In genomic region chr8:78623972-78624371, GRCm38 (mm10) we compare ENCODE assay signal across 16 mouse cellular contexts.
DNase-seq lines count a peak whose midpoint lies in the region; ATAC-seq and TF ChIP-seq lines count a peak whose summit lies in the region.
"Had no signal": no experiment of that assay in that cellular context is flagged by ENCODE, and none has a peak within 500 bp of the region (broad histone marks: within the 10 kb centered on the region; RNA-seq: fewer than 3 reads in every experiment).

No protein-coding gene starts in this region.

- 69% methylated on average over 5 of the region's 5 CpGs for WGBS in heart, postnatal 0 days
- 37% methylated on average over 5 of the region's 5 CpGs for WGBS in macrophage (ENCODE audit: missing documents)
- WGBS in hindbrain, postnatal 0 days, result 86% methylated on average over 5 of the region's 5 CpGs

- TF ChIP-seq EP300 in heart, postnatal 0 days (IDR thresholded peaks at IDR 0.05; ENCODE audit: low read depth), result no peak

- H3K4me3 ChIP-seq in heart, postnatal 0 days (ENCODE audit: low read depth, low read length), result no peak overlapping the region
- no peak overlapping the region for H3K4me3 ChIP-seq in macrophage (ENCODE audit: inconsistent target)
- no peak overlapping the region for H3K4me3 ChIP-seq in hindbrain, postnatal 0 days (ENCODE audit: low read length)
- H3K4me3 ChIP-seq: embryonic facial prominence, embryonic 12.5 days; heart, embryonic 15.5 days; liver, embryonic 15.5 days had no signal

- no peaks in the 10 kb centered on the region for H3K36me3 ChIP-seq in heart, postnatal 0 days (replicated peaks; ENCODE audit: control insufficient read depth, insufficient read depth, low read length)
- no peaks in the 10 kb centered on the region for H3K36me3 ChIP-seq in macrophage (ENCODE audit: inconsistent target)
- H3K36me3 ChIP-seq in hindbrain, postnatal 0 days (ENCODE audit: insufficient read depth, low read length), result no peaks in the 10 kb centered on the region
- H3K36me3 ChIP-seq: embryonic facial prominence, embryonic 12.5 days; heart, embryonic 15.5 days; liver, embryonic 15.5 days had no signal

- intact Hi-C loops in heart, postnatal 25 days (cut with DNase I), result loop anchor here (5.0 kb wide), 1 partner anchor 37 kb away; no protein-coding TSS in a partner anchor

- H3K4me2 ChIP-seq in heart, postnatal 0 days (ENCODE audit: low read depth, low read length), result no peak overlapping the region
- no peak overlapping the region for H3K4me2 ChIP-seq in hindbrain, postnatal 0 days (ENCODE audit: low read depth, low read length)
- H3K4me2 ChIP-seq: embryonic facial prominence, embryonic 12.5 days; heart, embryonic 15.5 days; liver, embryonic 15.5 days had no signal

- DNase-seq in heart, postnatal 0 days (ENCODE audit: low spot score), result no peak
- DNase-seq in heart, postnatal 25 days (ENCODE audit: low spot score), result no peak
- DNase-seq in 416B (ENCODE audit: low read depth) (peak; percentile 50), MEL-GATA-1-ER (ENCODE audit: extremely low read depth, low read depth) (peak; percentile 39)
- no peak for DNase-seq in hindbrain, postnatal 0 days (ENCODE audit: low spot score)
- no peak for DNase-seq in layer of hippocampus, postnatal 10 days (ENCODE audit: low spot score in 2 of 2)
- DNase-seq in kidney, postnatal 10 days, result no peak
- DNase-seq: cerebellum, postnatal 10 days; right cerebral cortex, postnatal 14 days had no signal

- H3K27me3 ChIP-seq in heart, postnatal 0 days (ENCODE audit: control insufficient read depth, insufficient read depth, low read length), result no peaks in the 10 kb centered on the region
- H3K27me3 ChIP-seq in hindbrain, postnatal 0 days (ENCODE audit: insufficient read depth, low read length), result no peaks in the 10 kb centered on the region
- H3K27me3 ChIP-seq: embryonic facial prominence, embryonic 12.5 days; heart, embryonic 15.5 days; liver, embryonic 15.5 days had no signal

- no peak overlapping the region for H3K9ac ChIP-seq in heart, postnatal 0 days (replicated peaks; ENCODE audit: low read depth, low read length)
- H3K9ac ChIP-seq in hindbrain, postnatal 0 days (replicated peaks; ENCODE audit: low read length), result no peak overlapping the region
- H3K9ac ChIP-seq: embryonic facial prominence, embryonic 12.5 days; heart, embryonic 15.5 days; liver, embryonic 15.5 days had no signal

- ATAC-seq in heart, postnatal 0 days (ENCODE audit: insufficient read depth, low read depth), result no peak
- ATAC-seq in hindbrain, postnatal 0 days, result no peak
- ATAC-seq: inflammation-experienced regulatory T-cells, adult 6 months; midbrain, embryonic 16.5 days had no signal

- H3K9me3 ChIP-seq in heart, postnatal 0 days (replicated peaks; ENCODE audit: control insufficient read depth, low read length), result no peaks in the 10 kb centered on the region
- no peaks in the 10 kb centered on the region for H3K9me3 ChIP-seq in hindbrain, postnatal 0 days (ENCODE audit: low read length)
- H3K9me3 ChIP-seq: embryonic facial prominence, embryonic 12.5 days; heart, embryonic 15.5 days; liver, embryonic 15.5 days had no signal

- H3K4me1 ChIP-seq in heart, postnatal 0 days (ENCODE audit: control insufficient read depth, insufficient read depth), result no peaks in the 10 kb centered on the region
- no peaks in the 10 kb centered on the region for H3K4me1 ChIP-seq in hindbrain, postnatal 0 days (ENCODE audit: insufficient read depth, low read length)
- H3K4me1 ChIP-seq: liver, embryonic 15.5 days had no signal

- TF ChIP-seq CTCF in heart, postnatal 0 days (IDR thresholded peaks at IDR 0.05; ENCODE audit: low read depth), result no peak
- TF ChIP-seq CTCF in hindbrain, postnatal 0 days (IDR thresholded peaks at IDR 0.05; ENCODE audit: low read depth), result no peak

- peak overlapping the region; percentile 16; the same call in 1 of the 2 replicates for H3K27ac ChIP-seq in heart, postnatal 0 days (ENCODE audit: low read depth)
- peak overlapping the region; percentile 24; the same call in 1 of the 2 replicates for H3K27ac ChIP-seq in macrophage
- H3K27ac ChIP-seq in hindbrain, postnatal 0 days, result no peak overlapping the region
- H3K27ac ChIP-seq: embryonic facial prominence, embryonic 12.5 days; heart, embryonic 15.5 days; kidney, postnatal 0 days; liver, embryonic 15.5 days had no signal

- H3K79me2 ChIP-seq in macrophage (ENCODE audit: inconsistent target), result no peaks in the 10 kb centered on the region

Comparison
In these comparisons a context has a peak if more than half of its experiments do, and no peak if none do; other contexts are left out.
1. DNase-seq: peak in 416B (single experiment) and MEL-GATA-1-ER (single experiment); none in heart, postnatal 0 days (single experiment), heart, postnatal 25 days (single experiment), hindbrain, postnatal 0 days (single experiment), layer of hippocampus, postnatal 10 days (0 of 2) and kidney, postnatal 10 days (single experiment).